Comparison of ENCODE assay signal across 20 mouse cellular contexts in genomic region chr14:25392412-25392811, GRCm38 (mm10).
DNase-seq lines count a peak whose midpoint lies in the region; ATAC-seq lines count a peak whose summit lies in the region.
"Had no signal": no experiment of that assay in that cellular context is flagged by ENCODE, and none has a peak within 500 bp of the region (broad histone marks: within the 10 kb centered on the region; RNA-seq: fewer than 3 reads in every experiment).

No protein-coding gene starts in this region.

- no peak overlapping the region for H3K9ac ChIP-seq in forebrain, embryonic 15.5 days (replicated peaks)
- H3K9ac ChIP-seq: embryonic facial prominence, embryonic 12.5 days; lung, embryonic 15.5 days; stomach, embryonic 15.5 days had no signal

- 0 out of 2 replicates have a peak, but pooled peaks have one; percentile 44 for ATAC-seq in erythroblast, adult 5-6 weeks (replicated peaks; ENCODE audit: low FRiP score, poor library complexity, severe bottlenecking)
- peak; percentile 25; the same call in 1 of the 2 replicates for ATAC-seq in megakaryocyte progenitor cell, adult 5-6 weeks (replicated peaks; ENCODE audit: poor library complexity)
- ATAC-seq in forebrain, embryonic 15.5 days (replicated peaks) = no peak

- H3K4me2 ChIP-seq in forebrain, embryonic 15.5 days (replicated peaks) = no peak overlapping the region
- H3K4me2 ChIP-seq: embryonic facial prominence, embryonic 12.5 days; lung, embryonic 15.5 days; stomach, embryonic 15.5 days had no signal

- H3K9me3 ChIP-seq in forebrain, embryonic 15.5 days = no peaks in the 10 kb centered on the region
- H3K9me3 ChIP-seq: embryonic facial prominence, embryonic 12.5 days; heart, embryonic 10.5 days; lung, embryonic 15.5 days; midbrain, embryonic 10.5 days; stomach, embryonic 15.5 days had no signal

- WGBS in forebrain, embryonic 15.5 days = 72% methylated on average over 6 of the region's 6 CpGs

- no peak overlapping the region for H3K27ac ChIP-seq in forebrain, embryonic 15.5 days (replicated peaks)
- H3K27ac ChIP-seq: embryonic facial prominence, embryonic 12.5 days; heart, embryonic 10.5 days; kidney, postnatal 0 days; lung, embryonic 15.5 days; midbrain, embryonic 10.5 days; stomach, embryonic 15.5 days had no signal

- no peaks in the 10 kb centered on the region for H3K36me3 ChIP-seq in forebrain, embryonic 15.5 days
- H3K36me3 ChIP-seq: embryonic facial prominence, embryonic 12.5 days; heart, embryonic 10.5 days; lung, embryonic 15.5 days; midbrain, embryonic 10.5 days; stomach, embryonic 15.5 days had no signal

- peaks cover 23% of the 10 kb centered on the region for H3K4me1 ChIP-seq in forebrain, embryonic 15.5 days

- peak; percentile 28 for DNase-seq in lung, postnatal 36 days
- DNase-seq in lung, postnatal 10 days = no peak
- no peak for DNase-seq in cerebellum, postnatal 36 days
- no peak for DNase-seq in layer of hippocampus, adult 18-20 months (ENCODE audit: low spot score in 2 of 2)
- no peak for DNase-seq in lung, adult 18-20 months
- DNase-seq: adrenal gland, postnatal 25 days; cerebellum, postnatal 25 days; heart, postnatal 36 days; right cerebral cortex, postnatal 14 days; thymus, postnatal 36 days had no signal

- H3K27me3 ChIP-seq in forebrain, embryonic 15.5 days = no peaks in the 10 kb centered on the region
- H3K27me3 ChIP-seq: embryonic facial prominence, embryonic 12.5 days; lung, embryonic 15.5 days; stomach, embryonic 15.5 days had no signal

- H3K4me3 ChIP-seq in forebrain, embryonic 15.5 days = no peak overlapping the region
- H3K4me3 ChIP-seq: embryonic facial prominence, embryonic 12.5 days; heart, embryonic 10.5 days; lung, embryonic 15.5 days; midbrain, embryonic 10.5 days; myocyte; stomach, embryonic 15.5 days had no signal
